Mouse (Mus musculus): ENCODE measurements around the gene Gbe1. TPM values are rescaled to one million over a fixed set of nuclear protein-coding genes. Genes with fewer than 3 reads are reported as not detected.
A peak's percentile ranks its signal among the peaks of the same experiment; 100 is the strongest.

Gbe1 gene
- polyA plus RNA-seq, 1 experiment, result 12.3 TPM

DNA sequence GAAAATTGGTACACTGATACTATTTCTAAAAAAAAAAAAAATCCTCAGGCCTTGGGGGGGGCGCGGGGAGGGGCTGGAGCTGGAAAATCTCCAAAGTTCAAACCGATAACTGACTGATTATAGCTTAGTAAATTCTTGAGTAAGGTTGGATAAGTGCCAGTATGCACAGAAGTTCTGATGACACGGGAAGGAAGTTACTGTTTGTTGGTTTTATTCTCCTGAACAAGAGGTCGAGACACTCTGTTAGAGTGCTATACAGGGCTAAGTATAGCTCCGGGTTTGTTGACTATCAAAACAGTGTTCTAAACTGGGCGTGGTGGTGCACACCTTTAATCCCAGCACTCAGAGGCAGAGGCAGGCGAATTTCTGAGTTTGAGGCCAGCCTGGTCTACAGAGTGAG lies 36.3 kb downstream of the Gbe1 start:
- Histone ChIP-seq H3K4me3 (replicated peaks; ENCODE audit: extremely low read depth, low read depth, low read length) (no peak overlapping the region), H3K4me1 (ENCODE audit: control insufficient read depth, insufficient read depth, low read length) (no peaks in the 10 kb centered on the region; the same call in 1 of the 2 replicates)
- TF ChIP-seq POLR2A (IDR thresholded peaks at IDR 0.05; ENCODE audit: borderline replicate concordance, extremely low read depth, low read depth, low read length) (no peak), CTCF (IDR thresholded peaks at IDR 0.05; ENCODE audit: insufficient read depth, low read length) (no peak)
- DNase-seq, result no peak
- WGBS, result 46% methylated on average over 8 of the region's 8 CpGs

GRCm38 (mm10) chr16:70351641-70352280 lies 38.0 kb downstream of the Gbe1 start:
- DNase-seq, result peak; percentile 22
- Histone ChIP-seq H3K4me3 (replicated peaks; ENCODE audit: extremely low read depth, low read depth, low read length) (no peak overlapping the region), H3K4me1 (ENCODE audit: control insufficient read depth, insufficient read depth, low read length) (no peaks in the 10 kb centered on the region; the same call in 1 of the 2 replicates)
- 31% methylated on average over 11 of the region's 11 CpGs for WGBS
- TF ChIP-seq POLR2A (IDR thresholded peaks at IDR 0.05; ENCODE audit: borderline replicate concordance, extremely low read depth, low read depth, low read length) (no peak), CTCF (IDR thresholded peaks at IDR 0.05; ENCODE audit: insufficient read depth, low read length) (no peak)

DNA sequence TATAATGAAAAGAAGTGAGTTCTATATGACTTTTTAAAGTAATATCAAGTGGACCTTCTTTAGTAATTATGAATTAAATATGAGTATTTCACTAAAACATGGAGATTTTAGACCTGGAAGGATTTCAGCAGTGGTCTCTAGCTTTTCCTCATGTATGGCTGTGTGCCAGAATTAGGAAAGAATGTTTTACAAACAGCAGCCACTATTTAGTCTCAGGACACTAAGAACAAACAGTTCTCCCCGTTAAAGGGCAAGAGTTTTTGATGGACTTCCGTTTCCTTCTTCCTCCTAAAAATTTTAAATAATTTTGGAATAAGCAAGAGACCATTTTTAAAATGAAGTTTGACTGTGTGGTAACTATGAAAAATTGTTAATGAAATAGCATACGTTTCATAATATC lies 38.8 kb downstream of the Gbe1 start:
- WGBS, result 15% methylated on average over 3 of the region's 3 CpGs
- no peak for DNase-seq
- no peaks in the 10 kb centered on the region for H3K4me1 ChIP-seq (ENCODE audit: control insufficient read depth, insufficient read depth, low read length)
- TF ChIP-seq CTCF (IDR thresholded peaks at IDR 0.05; ENCODE audit: insufficient read depth, low read length) (no peak), POLR2A (IDR thresholded peaks at IDR 0.05; ENCODE audit: borderline replicate concordance, extremely low read depth, low read depth, low read length) (no peak)
- no peak overlapping the region for H3K4me3 ChIP-seq (replicated peaks; ENCODE audit: extremely low read depth, low read depth, low read length)

- TF ChIP-seq POLR2A (IDR thresholded peaks at IDR 0.05; ENCODE audit: borderline replicate concordance, extremely low read depth, low read depth, low read length) (no peak), CTCF (IDR thresholded peaks at IDR 0.05; ENCODE audit: insufficient read depth, low read length) (peak; percentile 50; the same call in 1 of the 2 replicates)
- 23% methylated on average over 2 of the region's 2 CpGs for WGBS
- peak; percentile 26 for DNase-seq
- no peak overlapping the region for H3K4me3 ChIP-seq (replicated peaks; ENCODE audit: extremely low read depth, low read depth, low read length)
- H3K4me1 ChIP-seq (ENCODE audit: control insufficient read depth, insufficient read depth, low read length), result no peaks in the 10 kb centered on the region
Measured at GRCm38 (mm10) chr16:70353058-70353457, 39.3 kb downstream of the Gbe1 start.

GRCm38 (mm10) chr16:70358326-70358725 lies 44.6 kb downstream of the Gbe1 start:
- no peak overlapping the region for H3K4me3 ChIP-seq (replicated peaks; ENCODE audit: extremely low read depth, low read depth, low read length)
- WGBS, result 90% methylated on average over 6 of the region's 6 CpGs
- DNase-seq, result no peak
- no peak for TF ChIP-seq POLR2A (IDR thresholded peaks at IDR 0.05; ENCODE audit: borderline replicate concordance, extremely low read depth, low read depth, low read length)
- TF ChIP-seq CTCF (IDR thresholded peaks at IDR 0.05; ENCODE audit: insufficient read depth, low read length), result no peak
- H3K4me1 ChIP-seq (ENCODE audit: control insufficient read depth, insufficient read depth, low read length), result no peaks in the 10 kb centered on the region

GRCm38 (mm10) chr16:70365229-70365628 lies 51.5 kb downstream of the Gbe1 start:
- no peaks in the 10 kb centered on the region for H3K4me1 ChIP-seq (ENCODE audit: control insufficient read depth, insufficient read depth, low read length)
- DNase-seq, result no peak
- TF ChIP-seq POLR2A (IDR thresholded peaks at IDR 0.05; ENCODE audit: borderline replicate concordance, extremely low read depth, low read depth, low read length) (no peak), CTCF (IDR thresholded peaks at IDR 0.05; ENCODE audit: insufficient read depth, low read length) (no peak)
- 86% methylated on average over 3 of the region's 3 CpGs for whole genome bisulfite sequencing
- no peak overlapping the region for H3K4me3 ChIP-seq (replicated peaks; ENCODE audit: extremely low read depth, low read depth, low read length)

DNA sequence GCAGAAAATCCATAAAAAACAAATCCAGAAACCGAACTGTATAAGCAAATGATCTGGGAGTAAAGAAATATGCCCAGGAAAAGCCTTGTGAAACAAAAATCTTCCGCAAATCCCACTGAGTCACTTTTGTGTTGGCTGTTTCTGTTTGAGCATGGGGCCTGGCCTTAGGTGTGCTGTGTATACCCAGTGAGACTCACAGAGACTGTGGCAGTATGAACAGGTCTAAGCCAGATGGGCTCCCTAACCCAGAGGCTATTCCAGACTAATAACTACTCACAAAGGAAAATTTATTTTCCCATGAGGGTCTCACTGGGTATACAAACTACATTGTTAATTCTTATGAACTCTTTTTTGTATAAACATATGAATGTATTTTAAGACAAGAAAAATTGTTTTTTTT lies 67.3 kb downstream of the Gbe1 start:
- TF ChIP-seq POLR2A (IDR thresholded peaks at IDR 0.05; ENCODE audit: borderline replicate concordance, extremely low read depth, low read depth, low read length) (no peak), CTCF (IDR thresholded peaks at IDR 0.05; ENCODE audit: insufficient read depth, low read length) (no peak)
- 94% methylated on average over 2 of the region's 2 CpGs for WGBS
- DNase-seq, result no peak

DNA sequence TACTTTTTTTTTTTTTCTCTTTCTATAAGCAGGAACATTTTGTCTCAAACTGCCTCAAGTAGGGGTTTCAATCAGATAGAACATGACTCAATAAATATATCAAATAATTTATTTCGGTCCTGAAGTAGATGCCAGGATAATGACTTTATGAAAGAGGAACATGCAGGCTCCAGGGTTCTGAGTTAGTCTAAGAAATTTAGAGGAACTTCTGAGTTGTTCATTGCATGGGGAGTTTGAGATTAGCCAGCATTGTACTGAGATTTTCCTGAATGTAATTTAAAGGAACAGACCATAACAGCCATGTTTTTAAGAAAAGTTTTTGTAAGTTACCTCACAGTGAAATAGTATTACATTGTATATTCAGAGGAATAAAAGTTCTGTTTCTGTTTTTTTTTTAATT lies 71.7 kb downstream of the Gbe1 start:
- no peak for DNase-seq
- Histone ChIP-seq H3K4me1 (ENCODE audit: control insufficient read depth, insufficient read depth, low read length) (no peaks in the 10 kb centered on the region), H3K4me3 (replicated peaks; ENCODE audit: extremely low read depth, low read depth, low read length) (no peak overlapping the region)
- 86% methylated on average over 1 of the region's 1 CpGs for WGBS
- no peak for TF ChIP-seq CTCF (IDR thresholded peaks at IDR 0.05; ENCODE audit: insufficient read depth, low read length)
- no peak for TF ChIP-seq POLR2A (IDR thresholded peaks at IDR 0.05; ENCODE audit: borderline replicate concordance, extremely low read depth, low read depth, low read length)

More for the DNA sequence above, 67.3 kb downstream of the Gbe1 start:
- Histone ChIP-seq H3K4me1 (ENCODE audit: control insufficient read depth, insufficient read depth, low read length) (no peaks in the 10 kb centered on the region), H3K4me3 (replicated peaks; ENCODE audit: extremely low read depth, low read depth, low read length) (no peak overlapping the region)

GRCm38 (mm10) chr16:70387385-70387784 lies 73.6 kb downstream of the Gbe1 start:
- 96% methylated on average over 2 of the region's 2 CpGs for WGBS
- no peak overlapping the region for H3K4me3 ChIP-seq (replicated peaks; ENCODE audit: extremely low read depth, low read depth, low read length)
- DNase-seq, result no peak
- no peak for TF ChIP-seq POLR2A (IDR thresholded peaks at IDR 0.05; ENCODE audit: borderline replicate concordance, extremely low read depth, low read depth, low read length)
- TF ChIP-seq CTCF (IDR thresholded peaks at IDR 0.05; ENCODE audit: insufficient read depth, low read length), result no peak
- no peaks in the 10 kb centered on the region for H3K4me1 ChIP-seq (ENCODE audit: control insufficient read depth, insufficient read depth, low read length)

GRCm38 (mm10) chr16:70395276-70395675 lies 81.5 kb downstream of the Gbe1 start:
- 79% methylated on average over 3 of the region's 3 CpGs for WGBS
- no peak for TF ChIP-seq POLR2A (IDR thresholded peaks at IDR 0.05; ENCODE audit: borderline replicate concordance, extremely low read depth, low read depth, low read length)
- TF ChIP-seq CTCF (IDR thresholded peaks at IDR 0.05; ENCODE audit: insufficient read depth, low read length), result no peak
- H3K4me1 ChIP-seq (ENCODE audit: control insufficient read depth, insufficient read depth, low read length), result no peaks in the 10 kb centered on the region
- DNase-seq, result no peak
- H3K4me3 ChIP-seq (replicated peaks; ENCODE audit: extremely low read depth, low read depth, low read length), result no peak overlapping the region
